Mouse (Mus musculus) embryonic facial prominence, embryonic 13.5 days (tissue): ENCODE results near the gene Tmem196. TPM values are rescaled to one million over a fixed set of nuclear protein-coding genes. Genes with fewer than 3 reads are reported as not detected.
"Not testable (repeated sequence)": the region's sequence is repeated elsewhere in the genome, so short reads cannot be mapped to it uniquely, and the experiment has no call there.

Source experiments
- ATAC-seq: fragments of 200-750 bp; cut with Nextera tagmentation; 2 replicates; pipeline ENCODE4 v1.8.0; 2017; ENCODE audit warnings: low read depth; ENCODE audit not compliant: insufficient number of reproducible peaks, insufficient read depth, low FRiP score, low TSS enrichment
- H3K27ac ChIP-seq: fragments of 300-500 bp; sonication (generic); 2 replicates; pipeline ENCODE4 v1.5.1; 2015; ENCODE audit warnings: moderate library complexity, mild to moderate bottlenecking, inconsistent platforms
- H3K27me3 ChIP-seq: fragments of 300-500 bp; sonication (generic); 2 replicates; pipeline ENCODE4 v1.6.1; 2015; ENCODE audit warnings: mild to moderate bottlenecking, inconsistent platforms
- H3K36me3 ChIP-seq: fragments of 300-500 bp; sonication (generic); 2 replicates; pipeline ENCODE4 v1.6.1; 2015; ENCODE audit warnings: mild to moderate bottlenecking, inconsistent platforms
- H3K4me1 ChIP-seq: fragments of 300-500 bp; sonication (generic); 2 replicates; pipeline ENCODE4 v1.6.1; 2015; ENCODE audit warnings: inconsistent platforms
- H3K4me2 ChIP-seq: fragments of 300-500 bp; sonication (generic); 2 replicates; pipeline ENCODE4 v1.6.1; 2015; ENCODE audit warnings: moderate library complexity, mild to moderate bottlenecking, inconsistent platforms
- H3K4me3 ChIP-seq: fragments of 300-500 bp; sonication (generic); 2 replicates; pipeline ENCODE4 v1.5.1; 2015; ENCODE audit warnings: mild to moderate bottlenecking, inconsistent platforms
- H3K9ac ChIP-seq: fragments of 300-500 bp; sonication (generic); 2 replicates; pipeline ENCODE4 v1.6.1; 2015; ENCODE audit warnings: mild to moderate bottlenecking, inconsistent platforms
- H3K9me3 ChIP-seq: fragments of 300-500 bp; sonication (generic); 2 replicates; pipeline ENCODE4 v1.6.1; 2016; ENCODE audit warnings: inconsistent platforms
- WGBS: fragments of 180-500 bp; shearing (Covaris S2); methylation state at CpG from one replicate; pipeline ENCODE4 v1.1.7; 2015; ENCODE audit warnings: mixed read lengths; 5-methylcytosine and 5-hydroxymethylcytosine counted together
- polyA plus RNA-seq: library from polyadenylated mRNA; unstranded; fragments of >200 nt; fragmentation: Nextera tagmentation; extraction: Ambion mirVana; gene quantifications from 2 replicates; pipeline ENCODE4 v1.2.1, GENCODE M21; 2015

Gene Tmem196
- 0.46 and 1.1 TPM in 2 replicates for polyA plus RNA-seq

DNA sequence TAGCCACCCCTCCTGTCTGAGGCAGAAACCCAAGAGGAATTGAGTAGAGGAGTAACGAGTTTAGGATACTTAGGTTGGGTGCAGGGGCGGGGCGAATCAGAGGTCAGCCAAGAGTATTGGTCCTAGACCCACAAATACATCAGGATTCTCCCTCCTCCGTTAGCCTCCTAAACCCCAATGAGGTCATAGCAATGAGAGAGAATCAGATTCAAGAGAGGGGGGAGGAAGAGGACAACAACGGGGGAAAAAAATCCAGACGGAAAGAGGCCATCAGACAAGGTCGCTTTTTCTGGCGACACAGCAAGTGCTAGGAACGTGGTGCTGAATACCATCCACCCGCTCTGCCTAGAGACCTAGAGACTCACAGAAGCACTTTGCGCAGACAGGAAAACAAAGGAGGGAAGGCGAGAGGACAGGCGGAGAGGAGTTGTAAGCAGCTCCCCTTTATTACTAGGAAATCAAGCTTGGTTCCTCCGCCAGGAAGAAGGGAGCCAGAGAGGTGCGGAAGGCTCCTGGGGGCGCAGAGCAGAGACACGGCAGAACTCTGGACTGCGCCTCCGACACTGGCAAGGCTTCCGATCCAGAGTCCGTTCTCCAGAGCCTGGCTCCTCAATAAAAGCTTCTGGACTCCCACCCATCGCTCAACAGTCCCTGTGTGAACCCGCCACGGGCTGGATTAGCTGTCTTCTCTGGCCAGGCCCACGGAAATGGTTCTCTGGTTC is at the start of gene Tmem196:
Gene Tmem196, plus strand, starts transcription at position 234 of the 722 bp plus-strand sequence.
- 3% methylated on average over 25 of the region's 25 CpGs for WGBS
- Histone ChIP-seq H3K36me3 (no peaks in the 10 kb centered on the region), H3K4me1 (no peaks in the 10 kb centered on the region), H3K9me3 (no peaks in the 10 kb centered on the region), H3K4me2 (peak within 1 kb of the TSS; percentile 85), H3K9ac (peak within 1 kb of the TSS; percentile 69), H3K27ac (no peak within 1 kb of the TSS), H3K4me3 (peak within 1 kb of the TSS; percentile 50), H3K27me3 (peaks cover 21% of the 10 kb centered on the region)
- no peak for ATAC-seq

DNA sequence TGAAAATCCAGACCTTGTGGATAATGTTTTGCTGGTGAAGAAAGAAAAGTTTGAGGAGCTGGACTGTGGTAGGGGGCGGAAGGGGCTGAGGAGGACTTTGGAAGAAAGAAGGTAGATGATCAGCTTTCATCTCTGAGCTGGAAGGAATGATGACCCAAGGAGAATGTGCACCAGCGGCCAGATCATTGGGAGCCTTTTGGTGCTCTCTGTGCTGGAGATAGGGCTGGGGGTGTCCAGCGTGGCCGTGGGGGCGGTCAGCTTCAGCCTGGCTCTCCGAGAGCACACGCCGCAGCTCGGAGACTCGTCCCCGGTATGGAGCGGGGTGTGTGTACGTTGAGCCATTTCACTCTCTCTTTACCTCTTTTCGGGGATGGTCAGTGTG is 680 bp downstream of the Tmem196 start:
- H3K36me3 ChIP-seq, result no peaks in the 10 kb centered on the region
- H3K27ac ChIP-seq, result no peak overlapping the region
- 1% methylated on average over 14 of the region's 14 CpGs for WGBS
- H3K4me1 ChIP-seq, result no peaks in the 10 kb centered on the region
- peak overlapping the region; percentile 69 for H3K9ac ChIP-seq
- ATAC-seq, result no peak
- H3K4me2 ChIP-seq, result peak overlapping the region; percentile 85
- H3K27me3 ChIP-seq, result peaks cover 21% of the 10 kb centered on the region
- H3K4me3 ChIP-seq, result peak overlapping the region; percentile 50
- no peaks in the 10 kb centered on the region for H3K9me3 ChIP-seq

GRCm38 (mm10) chr12:119957041-119957440 is 11.4 kb downstream of the Tmem196 start:
- Histone ChIP-seq H3K4me2 (no peak overlapping the region), H3K36me3 (no peaks in the 10 kb centered on the region), H3K9me3 (no peaks in the 10 kb centered on the region), H3K4me1 (no peaks in the 10 kb centered on the region), H3K9ac (no peak overlapping the region), H3K4me3 (no peak overlapping the region), H3K27me3 (no peaks in the 10 kb centered on the region), H3K27ac (no peak overlapping the region)
- ATAC-seq, result no peak
- WGBS, result 80% methylated on average over 3 of the region's 3 CpGs

DNA sequence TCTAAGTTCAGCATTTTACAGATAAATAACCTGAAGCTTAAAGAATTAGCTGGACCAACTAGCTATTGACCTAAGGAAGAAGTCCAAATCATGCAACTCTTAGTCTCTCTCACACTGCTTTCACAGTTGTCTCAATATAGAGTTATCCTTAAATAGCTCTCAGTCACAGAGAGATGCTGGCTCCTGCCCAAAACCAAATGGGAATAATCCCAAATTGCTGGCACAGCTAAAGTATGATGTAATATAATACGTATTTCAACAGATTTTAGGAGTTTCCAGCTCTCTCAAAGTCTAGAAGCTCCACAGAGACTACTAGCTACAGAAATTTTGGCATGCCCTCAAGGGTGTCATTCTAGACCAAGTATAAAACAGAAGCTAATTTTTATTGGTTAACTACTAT is 15.1 kb downstream of the Tmem196 start:
- H3K9me3 ChIP-seq, result no peaks in the 10 kb centered on the region
- no peak overlapping the region for H3K4me3 ChIP-seq
- no peaks in the 10 kb centered on the region for H3K4me1 ChIP-seq
- H3K4me2 ChIP-seq, result no peak overlapping the region
- 37% methylated on average over 1 of the region's 1 CpGs for WGBS
- no peak overlapping the region for H3K9ac ChIP-seq
- ATAC-seq, result no peak
- H3K36me3 ChIP-seq, result no peaks in the 10 kb centered on the region
- no peak overlapping the region for H3K27ac ChIP-seq
- H3K27me3 ChIP-seq, result no peaks in the 10 kb centered on the region

DNA sequence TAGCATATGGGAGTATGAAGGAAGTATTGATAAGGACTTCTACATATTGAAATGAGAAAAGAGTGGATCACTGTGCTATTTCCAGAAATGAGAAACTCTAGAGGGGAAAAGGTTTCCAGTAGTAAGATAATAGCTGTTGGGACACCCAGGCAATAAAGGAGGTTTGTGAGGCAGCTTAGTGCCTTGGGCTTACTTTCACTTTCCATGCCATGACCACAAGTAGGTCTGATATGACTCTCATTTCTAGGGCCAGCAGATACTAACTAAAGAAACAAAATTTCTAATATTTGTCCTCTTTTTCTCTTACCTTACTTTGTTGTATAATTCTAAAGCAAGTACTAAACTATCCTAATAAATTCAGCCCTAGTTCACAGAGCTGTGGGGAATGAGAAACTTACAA is 19.8 kb downstream of the Tmem196 start:
- no peak overlapping the region for H3K4me3 ChIP-seq
- H3K27me3 ChIP-seq, result no peaks in the 10 kb centered on the region
- ATAC-seq, result no peak
- H3K9ac ChIP-seq, result no peak overlapping the region
- no peaks in the 10 kb centered on the region for H3K4me1 ChIP-seq
- no peak overlapping the region for H3K4me2 ChIP-seq
- no peak overlapping the region for H3K27ac ChIP-seq
- H3K36me3 ChIP-seq, result no peaks in the 10 kb centered on the region
- H3K9me3 ChIP-seq, result no peaks in the 10 kb centered on the region

GRCm38 (mm10) chr12:119970068-119970467 is 24.4 kb downstream of the Tmem196 start:
- Histone ChIP-seq H3K27ac (no peak overlapping the region), H3K4me3 (no peak overlapping the region), H3K4me2 (no peak overlapping the region), H3K36me3 (no peaks in the 10 kb centered on the region), H3K4me1 (no peaks in the 10 kb centered on the region), H3K9me3 (no peaks in the 10 kb centered on the region), H3K27me3 (no peaks in the 10 kb centered on the region), H3K9ac (no peak overlapping the region)
- no peak for ATAC-seq

DNA sequence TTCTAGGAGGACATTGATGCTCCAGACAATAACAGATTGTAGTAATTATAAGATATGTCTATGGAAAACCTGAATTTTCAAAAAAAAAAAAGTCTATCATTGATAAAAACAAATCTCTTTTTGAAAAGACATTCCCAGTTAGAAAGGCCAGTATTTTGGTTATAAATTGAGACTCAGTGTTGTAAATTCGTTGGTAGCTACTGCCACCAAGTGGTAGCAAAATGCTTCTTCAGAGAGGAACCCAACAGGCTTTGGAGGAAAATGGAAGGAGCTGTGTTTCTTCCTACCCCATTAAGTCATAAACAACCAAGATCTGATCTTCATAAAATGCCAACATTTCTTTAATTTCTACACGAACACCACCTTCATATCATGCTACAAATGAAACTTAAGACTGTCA is 36.1 kb downstream of the Tmem196 start:
- Histone ChIP-seq H3K4me2 (no peak overlapping the region), H3K27ac (no peak overlapping the region), H3K4me3 (no peak overlapping the region), H3K27me3 (no peaks in the 10 kb centered on the region), H3K36me3 (no peaks in the 10 kb centered on the region), H3K9me3 (no peaks in the 10 kb centered on the region), H3K9ac (no peak overlapping the region), H3K4me1 (no peaks in the 10 kb centered on the region)
- WGBS, result 0% methylated on average over 2 of the region's 2 CpGs
- no peak for ATAC-seq

GRCm38 (mm10) chr12:119998267-119998666 is 52.6 kb downstream of the Tmem196 start:
- Histone ChIP-seq H3K4me1 (no peaks in the 10 kb centered on the region), H3K4me3 (no peak overlapping the region), H3K4me2 (no peak overlapping the region), H3K27ac (no peak overlapping the region), H3K9me3 (no peaks in the 10 kb centered on the region), H3K9ac (no peak overlapping the region), H3K27me3 (no peaks in the 10 kb centered on the region), H3K36me3 (no peaks in the 10 kb centered on the region)
- WGBS, result 71% methylated on average over 1 of the region's 1 CpGs
- no peak for ATAC-seq

- no peak overlapping the region for H3K27ac ChIP-seq
- H3K4me1 ChIP-seq, result no peaks in the 10 kb centered on the region
- no peaks in the 10 kb centered on the region for H3K36me3 ChIP-seq
- no peak overlapping the region for H3K9ac ChIP-seq
- no peak overlapping the region for H3K4me2 ChIP-seq
- H3K27me3 ChIP-seq, result no peaks in the 10 kb centered on the region
- no peak overlapping the region for H3K4me3 ChIP-seq
- no peaks in the 10 kb centered on the region for H3K9me3 ChIP-seq
- ATAC-seq, result no peak
These were observed 58.7 kb downstream of the Tmem196 start for GRCm38 (mm10) chr12:120004280-120004679.

DNA sequence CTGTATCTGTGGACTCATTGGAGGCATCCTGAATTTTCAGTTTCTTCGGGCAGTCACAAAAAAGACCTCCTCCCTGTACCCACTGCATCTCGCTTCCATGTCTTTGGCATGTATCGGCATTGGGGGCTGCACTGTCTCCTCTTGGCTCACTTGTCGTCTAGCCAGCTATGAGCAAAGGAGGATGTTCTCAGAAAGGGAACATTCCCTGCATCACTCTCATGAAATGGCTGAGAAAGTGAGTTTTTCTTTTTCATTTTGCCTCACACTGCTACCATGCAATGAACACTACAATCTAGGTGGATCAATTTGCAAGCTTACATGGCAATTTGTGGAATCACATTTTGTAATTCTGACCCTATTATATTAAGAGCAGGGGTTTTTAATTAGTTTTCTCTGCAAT is 69.1 kb downstream of the Tmem196 start:
- 76% methylated on average over 4 of the region's 4 CpGs for WGBS
- ATAC-seq, result no peak

GRCm38 (mm10) chr12:120015201-120015600 is 69.6 kb downstream of the Tmem196 start:
- WGBS, result 52% methylated on average over 1 of the region's 1 CpGs
- no peak for ATAC-seq

More for the DNA sequence above, 69.1 kb downstream of the Tmem196 start:
- Histone ChIP-seq H3K9ac (no peak overlapping the region), H3K36me3 (no peaks in the 10 kb centered on the region), H3K27ac (no peak overlapping the region), H3K4me3 (no peak overlapping the region), H3K4me2 (no peak overlapping the region), H3K9me3 (no peaks in the 10 kb centered on the region), H3K27me3 (no peaks in the 10 kb centered on the region), H3K4me1 (no peaks in the 10 kb centered on the region)

DNA sequence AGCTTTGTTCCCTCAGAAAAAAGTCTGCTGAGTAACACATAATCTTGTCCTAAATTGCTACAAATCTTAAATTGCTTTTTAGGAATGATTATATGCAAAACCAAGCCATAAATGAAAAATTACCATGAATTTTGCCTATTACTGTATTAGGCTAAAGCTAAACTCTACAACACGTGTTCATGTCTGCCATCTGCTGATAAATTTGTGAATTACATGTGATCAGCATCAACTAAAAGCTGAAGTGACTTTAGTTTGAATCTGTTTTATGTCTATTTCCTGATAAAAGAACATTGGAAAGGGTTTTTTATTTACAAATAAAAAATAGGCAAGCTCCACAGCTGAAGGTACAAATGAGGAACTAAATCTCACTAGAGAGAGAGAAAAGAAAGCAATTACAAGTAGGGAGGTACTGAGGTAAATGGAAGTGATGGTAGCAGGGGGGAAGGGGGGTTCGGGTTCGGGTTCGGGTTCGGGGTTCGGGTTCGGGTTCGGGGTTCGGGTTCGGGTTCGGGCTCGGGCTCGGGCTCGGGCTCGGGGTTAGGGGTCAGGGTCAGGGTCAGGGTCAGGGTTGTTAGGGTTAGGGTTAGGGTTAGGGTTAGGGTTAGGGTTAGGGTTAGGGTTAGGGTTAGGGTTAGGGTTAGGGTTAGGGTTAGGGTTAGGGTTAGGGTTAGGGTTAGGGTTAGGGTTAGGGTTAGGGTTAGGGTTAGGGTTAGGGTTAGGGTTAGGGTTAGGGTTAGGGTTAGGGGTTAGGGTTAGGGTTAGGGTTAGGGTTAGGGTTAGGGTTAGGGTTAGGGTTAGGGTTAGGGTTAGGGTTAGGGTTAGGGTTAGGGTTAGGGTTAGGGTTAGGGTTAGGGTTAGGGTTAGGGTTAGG is 82.7 kb downstream of the Tmem196 start:
- not testable (repeated sequence) for H3K36me3 ChIP-seq, H3K4me2 ChIP-seq, H3K9ac ChIP-seq, H3K9me3 ChIP-seq, H3K4me1 ChIP-seq, H3K4me3 ChIP-seq, ATAC-seq, H3K27me3 ChIP-seq, H3K27ac ChIP-seq
- 75% methylated on average over 15 of the region's 15 CpGs for WGBS

More at GRCm38 (mm10) chr12:120015201-120015600, 69.6 kb downstream of the Tmem196 start:
- Histone ChIP-seq H3K4me2 (no peak overlapping the region), H3K9me3 (no peaks in the 10 kb centered on the region), H3K27ac (no peak overlapping the region), H3K4me1 (no peaks in the 10 kb centered on the region), H3K27me3 (no peaks in the 10 kb centered on the region), H3K4me3 (no peak overlapping the region), H3K9ac (no peak overlapping the region), H3K36me3 (no peaks in the 10 kb centered on the region)
